Mouse (Mus musculus) cerebellum, adult 9-10 months (tissue): Measurements from ENCODE around the gene 4921517D22Rik.
A peak's percentile ranks its signal among the peaks of the same experiment; 100 is the strongest.
"Not testable (repeated sequence)": the region's sequence is repeated elsewhere in the genome, so short reads cannot be mapped to it uniquely, and the experiment has no call there.

ENCODE experiments used
- DNase-seq: peaks from one replicate; pipeline ENCODE4 v3.0.0; 2022

4921517D22Rik gene

DNA sequence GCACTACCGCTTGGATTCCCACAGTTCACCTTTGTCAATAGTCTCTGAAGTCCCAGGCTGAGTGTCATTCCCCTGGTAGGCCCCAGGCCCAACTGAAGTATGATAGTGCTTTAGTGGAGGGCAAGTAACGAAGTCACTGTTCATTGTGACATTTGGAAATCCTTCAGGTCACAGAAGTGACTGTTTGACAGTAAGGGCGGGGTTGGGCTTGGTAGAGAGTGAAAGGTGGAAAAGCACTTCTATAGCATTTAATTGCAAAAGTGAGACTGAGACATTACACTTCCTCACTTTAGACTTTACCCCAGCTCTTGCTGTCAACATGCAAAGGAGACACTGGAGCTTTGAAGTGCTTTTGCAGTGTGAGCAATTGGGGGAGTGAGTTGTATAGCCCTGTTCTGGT, at the start of gene 4921517D22Rik:
TSS of gene 4921517D22Rik (minus strand) at position 101 of the 400 bp plus-strand sequence.
- DNase-seq = no peak

- no peak for DNase-seq
Observed at GRCm38 (mm10) chr13:59741697-59742096, 47.8 kb upstream of the 4921517D22Rik start.

DNA sequence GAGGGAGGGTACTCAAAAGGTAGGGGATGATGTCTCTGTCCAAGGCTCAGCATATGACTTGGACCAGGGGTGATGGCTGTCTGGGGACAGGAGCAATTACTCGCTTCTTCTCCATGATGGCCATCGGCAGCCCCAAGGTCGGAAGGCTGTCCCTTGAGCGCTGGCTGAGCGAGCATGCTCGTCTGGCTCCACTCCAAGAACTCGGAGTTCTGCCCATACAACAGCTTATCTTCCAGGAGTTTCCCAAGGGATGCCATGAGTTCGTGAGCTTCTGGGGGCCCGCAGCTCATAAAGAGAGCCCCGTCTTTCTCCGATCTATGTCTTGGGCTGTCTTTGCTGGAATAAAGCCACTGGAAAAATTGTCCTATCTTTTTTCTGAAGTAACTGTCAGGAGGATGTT, 47.2 kb upstream of the 4921517D22Rik start:
- DNase-seq = no peak

DNA sequence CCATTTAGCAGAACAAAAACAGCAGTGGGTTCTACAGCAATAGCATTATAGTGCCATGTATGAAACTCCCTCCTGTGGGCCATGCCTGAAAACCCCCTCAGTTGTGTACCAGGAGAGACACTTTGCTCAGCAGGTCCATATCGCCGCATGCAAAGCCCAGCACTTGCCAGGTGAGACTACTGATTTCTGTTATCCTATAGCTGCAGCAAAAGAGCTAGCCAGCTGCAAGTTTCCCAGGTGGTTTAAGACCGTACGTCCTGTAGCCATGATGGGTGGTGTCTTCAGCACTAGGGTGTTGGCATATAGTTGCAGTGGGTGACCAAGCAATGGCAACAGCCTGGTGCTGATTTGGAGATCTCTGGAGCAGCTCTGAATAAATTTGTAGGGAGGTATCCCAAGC, 45.5 kb upstream of the 4921517D22Rik start:
- DNase-seq = no peak

DNA sequence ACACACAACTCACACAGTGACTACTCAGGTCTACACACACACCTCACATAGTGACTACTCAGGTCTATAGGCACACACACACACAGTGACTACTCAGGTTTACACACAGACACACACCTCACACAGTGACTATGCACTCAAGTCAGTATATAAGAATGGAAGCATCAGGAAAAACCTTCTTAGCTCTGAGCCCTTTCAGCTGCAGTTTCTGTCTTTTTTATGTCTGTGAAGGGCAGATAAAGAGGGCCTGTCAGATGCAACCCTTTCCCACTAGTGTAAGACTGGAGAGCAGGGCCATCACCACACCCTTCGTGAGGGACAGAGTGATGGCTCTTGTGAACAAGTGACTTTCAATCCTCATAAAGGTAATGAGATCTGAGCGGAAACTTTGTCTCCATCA, 44.5 kb upstream of the 4921517D22Rik start:
- no peak for DNase-seq

- DNase-seq = no peak
Observed at GRCm38 (mm10) chr13:59735190-59735589, 41.3 kb upstream of the 4921517D22Rik start.

DNA sequence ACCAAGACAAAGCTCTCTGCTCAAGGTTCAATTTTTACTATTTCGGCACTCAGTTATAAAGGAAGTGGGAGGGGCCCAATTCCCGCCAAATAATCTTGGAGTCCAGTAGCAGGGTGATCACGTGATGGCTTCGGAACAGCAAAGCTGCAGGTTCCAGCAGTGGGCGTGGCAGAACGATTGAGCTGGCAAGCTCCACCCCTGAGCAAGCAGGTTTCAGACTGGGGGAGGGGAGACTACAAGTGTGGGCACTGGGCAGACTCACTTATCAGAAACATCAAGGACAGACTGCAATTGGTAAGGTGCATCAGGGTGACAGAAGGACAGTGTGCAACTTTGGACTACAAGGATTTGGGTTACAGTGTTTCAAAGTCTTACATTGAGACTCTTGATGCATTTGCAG, 40.4 kb upstream of the 4921517D22Rik start:
- not testable (repeated sequence) for DNase-seq

GRCm38 (mm10) chr13:59733936-59734335, 40.0 kb upstream of the 4921517D22Rik start:
- DNase-seq = no peak

- no peak for DNase-seq
Observed at GRCm38 (mm10) chr13:59731652-59732051, 37.7 kb upstream of the 4921517D22Rik start, which contains the start of gene Spata31d1d. TSS of gene Spata31d1d (minus strand) at chr13:59731752.

DNA sequence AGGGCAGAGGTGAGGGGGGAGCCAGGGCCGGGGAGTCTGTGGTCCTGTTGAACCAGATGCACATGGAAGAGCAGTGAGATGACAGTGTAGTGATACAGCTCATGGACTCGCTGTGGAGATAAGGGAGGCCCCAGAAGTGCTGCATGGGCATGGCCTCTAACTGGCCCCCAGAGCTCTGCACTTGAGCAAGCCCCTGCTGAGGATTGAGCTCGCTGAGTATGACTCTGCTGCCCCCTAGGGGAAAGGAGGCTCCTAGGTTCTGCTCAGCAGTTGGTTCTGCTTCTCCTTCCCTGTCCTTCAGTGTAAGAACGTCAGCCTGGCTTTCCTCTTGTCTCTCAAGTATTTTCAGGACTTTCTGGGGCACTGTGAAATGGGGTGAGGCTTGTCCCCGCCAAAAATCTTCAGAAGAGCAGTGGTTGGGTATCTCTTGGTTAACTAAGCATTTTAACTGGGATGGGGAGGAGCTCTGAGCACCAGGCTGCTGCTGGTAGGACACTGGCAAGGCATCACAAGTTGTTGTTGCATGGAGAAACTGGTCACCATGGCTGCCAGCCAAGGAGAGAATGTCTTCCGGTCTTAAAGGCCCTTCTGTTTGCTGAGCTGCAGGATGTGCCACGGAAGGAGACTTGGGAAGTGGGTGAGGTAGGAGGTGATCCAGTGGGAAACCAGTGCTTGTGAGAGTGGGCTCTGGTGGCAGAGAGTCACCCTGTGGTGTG, 34.6 kb upstream of the 4921517D22Rik start:
- peak; percentile 89 for DNase-seq

DNA sequence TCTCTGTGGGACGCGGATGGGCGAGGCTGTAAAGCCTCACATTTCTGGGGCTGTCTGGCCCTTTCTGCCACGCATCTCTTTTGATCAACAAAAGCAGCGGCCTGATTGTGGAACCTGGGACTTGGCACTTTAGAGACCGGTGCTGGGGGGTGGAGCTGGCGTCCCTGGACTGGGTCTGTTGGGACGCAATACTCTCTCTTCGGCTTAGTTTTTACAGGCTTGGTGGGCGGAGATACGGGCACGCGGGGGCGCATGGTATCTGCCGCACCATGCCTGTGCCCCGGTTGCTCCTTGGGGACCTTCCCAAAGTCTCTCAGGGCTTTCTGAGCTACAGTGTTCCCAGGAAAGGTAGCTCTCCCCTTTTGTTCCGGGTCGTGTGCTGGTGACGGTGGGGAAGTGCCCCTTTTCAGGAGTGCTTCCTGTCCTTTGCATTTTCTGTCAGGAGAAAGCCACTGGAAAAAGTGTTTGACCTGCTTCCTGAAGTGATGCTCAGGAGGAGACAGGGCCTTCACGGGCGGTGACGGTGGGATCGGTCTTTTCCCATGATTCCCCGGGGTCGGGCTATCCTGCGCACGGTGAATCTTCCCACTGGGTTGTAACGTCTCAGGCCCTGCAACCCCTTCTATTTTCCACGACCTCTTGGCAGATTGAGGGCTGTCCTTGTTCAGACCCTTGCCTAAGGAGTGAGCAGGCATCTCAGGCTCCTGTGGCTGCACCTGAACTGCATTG, 32.4 kb upstream of the 4921517D22Rik start:
- DNase-seq = no peak

DNA sequence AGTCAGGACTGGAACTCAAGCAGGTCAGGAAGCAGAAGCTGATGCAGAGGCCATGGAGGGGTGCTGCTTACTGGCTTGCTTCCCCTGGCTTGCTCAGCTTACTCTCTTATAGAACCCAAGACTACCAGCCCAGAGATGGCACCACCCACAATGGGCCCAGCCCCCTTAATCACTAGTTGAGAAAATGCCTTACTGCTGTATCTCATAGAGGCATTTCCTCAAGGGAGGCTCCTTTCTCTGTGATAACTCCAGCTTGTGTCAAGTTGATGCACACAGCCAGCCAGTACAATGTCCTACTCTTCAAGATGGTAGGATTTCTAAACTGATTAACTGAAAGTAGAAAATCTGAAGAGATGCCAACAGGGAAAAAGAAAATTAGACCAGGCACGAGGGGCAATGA, 28.2 kb upstream of the 4921517D22Rik start:
- DNase-seq = not testable (repeated sequence)

- DNase-seq = no peak
Observed at GRCm38 (mm10) chr13:59719475-59719874, 25.6 kb upstream of the 4921517D22Rik start.

GRCm38 (mm10) chr13:59718857-59719440, 25.0 kb upstream of the 4921517D22Rik start:
- DNase-seq = not testable (repeated sequence)

DNA sequence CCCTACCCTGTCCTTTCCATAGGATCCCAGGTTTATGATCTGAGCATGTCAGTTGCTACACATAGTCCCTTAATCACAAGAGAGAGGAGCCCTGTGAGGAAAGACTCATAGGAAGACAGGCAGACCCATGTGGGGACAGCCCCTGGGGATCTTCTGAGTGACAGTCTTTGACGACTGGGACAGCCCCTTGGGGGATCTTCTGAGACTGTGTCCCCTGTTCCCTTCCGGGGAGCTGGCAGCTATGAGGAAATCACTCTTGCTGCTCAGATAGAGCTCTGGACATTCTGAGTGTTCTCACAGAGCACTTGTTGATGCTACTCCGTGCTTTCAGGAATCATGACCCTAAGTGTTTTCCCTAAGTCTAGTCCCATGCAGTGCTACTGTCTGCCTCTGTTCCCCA, 19.8 kb upstream of the 4921517D22Rik start:
- DNase-seq = no peak

DNA sequence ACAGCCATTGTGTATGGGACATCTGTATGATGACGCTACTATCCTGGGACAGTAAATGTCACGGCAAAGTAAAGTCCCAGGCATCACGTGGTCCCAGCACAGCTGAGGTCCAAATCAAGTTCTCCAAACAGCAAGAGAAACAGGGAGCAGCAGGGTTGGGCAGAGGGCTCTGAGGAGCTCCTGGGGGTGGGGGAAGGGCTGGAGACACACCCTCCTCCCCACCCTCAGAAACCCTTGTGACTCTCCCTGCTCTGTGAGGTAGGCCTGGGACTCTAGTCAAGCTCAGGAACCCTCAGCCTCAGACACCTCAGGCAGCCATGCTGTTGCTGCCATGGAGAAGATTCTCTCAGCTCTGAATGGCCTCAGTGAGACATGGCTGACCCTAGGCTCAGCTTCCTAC, 18.1 kb upstream of the 4921517D22Rik start, which contains the start of gene Spata31d1b:
TSS of gene Spata31d1b (plus strand) at position 301 of the 400 bp plus-strand sequence.
- not testable (repeated sequence) for DNase-seq

GRCm38 (mm10) chr13:59710230-59710629, 16.3 kb upstream of the 4921517D22Rik start, which contains the start of gene Spata31d1a:
TSS of gene Spata31d1a (minus strand) at chr13:59710330.
- no peak for DNase-seq

GRCm38 (mm10) chr13:59704562-59704961, 10.7 kb upstream of the 4921517D22Rik start:
- no peak for DNase-seq

DNA sequence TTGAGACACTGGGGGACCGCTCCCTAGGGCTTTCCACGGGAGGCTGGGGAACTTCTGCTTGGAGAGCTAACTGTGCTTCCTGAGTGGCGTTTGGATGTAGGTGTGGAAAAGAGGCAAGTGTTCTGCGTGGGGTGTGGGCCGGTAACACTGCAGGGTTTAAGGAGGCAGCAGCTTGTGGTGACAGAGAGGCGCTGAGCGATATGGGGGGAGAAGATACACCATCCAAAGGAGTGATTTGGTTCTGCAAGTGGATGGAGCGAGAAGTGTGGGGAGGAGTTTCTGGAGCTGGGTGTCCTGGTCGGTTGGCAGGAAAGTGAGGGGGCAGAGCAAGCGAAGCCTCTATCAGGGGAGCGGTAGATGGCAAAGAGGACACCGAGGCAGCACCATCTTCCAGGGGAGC, 9.6 kb upstream of the 4921517D22Rik start:
- no peak for DNase-seq

DNA sequence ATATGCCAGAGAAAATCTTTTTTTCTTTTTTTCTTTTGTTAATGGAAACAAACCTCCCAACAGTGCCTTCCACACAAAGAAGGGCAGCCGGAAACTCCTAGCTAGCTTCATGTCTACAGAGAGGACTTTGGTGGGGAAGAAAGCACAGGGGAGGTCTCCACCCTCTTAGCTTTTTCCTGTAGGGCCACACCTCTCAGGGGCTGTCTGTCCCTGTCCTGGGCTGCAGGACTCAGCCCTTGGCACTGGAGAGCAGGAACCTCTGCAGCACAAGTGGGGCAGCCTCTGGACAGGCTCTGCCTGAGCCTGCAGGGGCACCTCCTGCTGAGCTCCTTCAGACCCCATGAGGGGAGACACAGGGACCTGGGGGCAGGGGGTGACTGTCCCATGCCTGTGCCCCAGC, 6.2 kb upstream of the 4921517D22Rik start:
- DNase-seq = not testable (repeated sequence)

DNA sequence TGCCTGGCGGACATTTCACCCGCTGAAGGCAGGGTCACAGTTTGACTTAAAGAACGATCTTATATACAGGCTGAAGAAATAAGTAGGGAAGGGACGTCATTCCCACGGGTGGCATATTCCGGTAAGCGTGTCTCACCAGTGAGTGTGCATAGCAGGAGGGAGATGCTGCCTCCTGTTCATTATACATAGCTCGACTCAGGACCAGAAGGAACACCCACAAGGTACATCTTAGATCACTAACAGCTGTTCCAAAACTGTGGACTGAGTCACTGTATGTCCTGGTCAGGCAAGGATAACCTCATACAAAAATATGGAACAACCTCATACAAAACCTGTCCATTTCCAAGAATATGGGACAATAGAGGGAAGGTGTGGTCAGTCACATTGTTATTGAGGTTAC, 5.2 kb upstream of the 4921517D22Rik start:
- no peak for DNase-seq

DNA sequence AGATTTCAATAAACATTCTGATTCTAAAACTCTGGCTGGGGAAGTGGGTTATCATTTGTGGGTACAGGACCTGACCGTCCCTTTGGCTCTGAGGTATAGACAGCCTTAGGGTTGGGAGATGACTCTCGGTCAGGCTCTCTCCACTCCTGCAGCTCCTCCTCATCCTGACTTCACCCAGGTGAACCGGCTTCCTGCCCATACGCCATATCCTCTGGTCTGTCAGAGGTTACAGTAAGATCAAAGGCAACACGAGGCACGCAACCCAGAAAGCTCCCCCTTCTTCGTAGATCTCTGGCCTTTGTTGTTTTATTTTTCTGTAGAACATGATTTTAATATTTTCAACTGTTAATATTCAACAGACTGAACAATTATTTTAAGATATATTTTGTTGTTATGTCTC, 1.9 kb upstream of the 4921517D22Rik start:
- no peak for DNase-seq

GRCm38 (mm10) chr13:59691478-59691877, 2.4 kb downstream of the 4921517D22Rik start:
- no peak for DNase-seq

- DNase-seq = no peak
Observed at GRCm38 (mm10) chr13:59690576-59690975, 3.3 kb downstream of the 4921517D22Rik start.
